22 mouse cellular contexts compared by ENCODE assay signal in genomic region chr11:22741998-22742626, GRCm38 (mm10).
DNase-seq lines count a peak whose midpoint lies in the region; ATAC-seq and TF ChIP-seq lines count a peak whose summit lies in the region.
"Had no signal": no experiment of that assay in that cellular context is flagged by ENCODE, and none has a peak within 500 bp of the region (broad histone marks: within the 10 kb centered on the region; RNA-seq: fewer than 3 reads in every experiment).

No protein-coding gene starts in this region.

- H3K4me3 ChIP-seq in kidney, embryonic 14.5 days (ENCODE audit: low read length): no peak overlapping the region
- H3K4me3 ChIP-seq in kidney, adult 2 months (ENCODE audit: insufficient read depth, low read depth, low read length): no peak overlapping the region
- no peak overlapping the region for H3K4me3 ChIP-seq in forebrain, embryonic 13.5 days
- H3K4me3 ChIP-seq in cerebellum, adult 2 months (replicated peaks; ENCODE audit: insufficient read depth, low read depth, low read length): no peak overlapping the region
- H3K4me3 ChIP-seq: embryonic facial prominence, embryonic 12.5 days; heart, embryonic 12.5 days; limb, embryonic 12.5 days; liver, embryonic 13.5 days; megakaryocyte, embryonic 14.5 days had no signal

- H3K4me2 ChIP-seq in kidney, embryonic 14.5 days (replicated peaks; ENCODE audit: low read depth, low read length): no peak overlapping the region
- no peak overlapping the region for H3K4me2 ChIP-seq in forebrain, embryonic 13.5 days
- H3K4me2 ChIP-seq: embryonic facial prominence, embryonic 12.5 days; heart, embryonic 12.5 days; limb, embryonic 12.5 days; liver, embryonic 13.5 days had no signal

- no peaks in the 10 kb centered on the region for H3K4me1 ChIP-seq in kidney, embryonic 14.5 days (ENCODE audit: control insufficient read depth, insufficient read depth, low read length)
- H3K4me1 ChIP-seq in kidney, adult 2 months (ENCODE audit: control insufficient read depth, insufficient read depth, low read length): no peaks in the 10 kb centered on the region
- H3K4me1 ChIP-seq in forebrain, embryonic 13.5 days: peaks cover 11% of the 10 kb centered on the region; the same call in 1 of the 2 replicates
- no peaks in the 10 kb centered on the region for H3K4me1 ChIP-seq in cerebellum, adult 2 months (ENCODE audit: control insufficient read depth, insufficient read depth, low read length)
- H3K4me1 ChIP-seq: embryonic facial prominence, embryonic 12.5 days; heart, embryonic 12.5 days; limb, embryonic 12.5 days; liver, embryonic 13.5 days had no signal

- WGBS in kidney, embryonic 14.5 days: 54% methylated on average over 7 of the region's 7 CpGs
- WGBS in kidney, adult 2 months: 86% methylated on average over 7 of the region's 7 CpGs
- 7% methylated on average over 7 of the region's 7 CpGs for WGBS in forebrain, embryonic 13.5 days
- 64% methylated on average over 7 of the region's 7 CpGs for WGBS in cerebellum, adult 2 months

- H3K27ac ChIP-seq in kidney, embryonic 14.5 days (ENCODE audit: low read depth, low read length): no peak overlapping the region
- H3K27ac ChIP-seq in kidney, adult 2 months (ENCODE audit: insufficient read depth, low read depth, low read length): no peak overlapping the region
- no peak overlapping the region for H3K27ac ChIP-seq in forebrain, embryonic 13.5 days
- H3K27ac ChIP-seq in cerebellum, adult 2 months (ENCODE audit: insufficient read depth, low read length): no peak overlapping the region
- H3K27ac ChIP-seq: embryonic facial prominence, embryonic 12.5 days; limb, embryonic 12.5 days; liver, embryonic 13.5 days; stomach, postnatal 0 days had no signal

- no peaks in the 10 kb centered on the region for H3K36me3 ChIP-seq in kidney, embryonic 14.5 days (ENCODE audit: control insufficient read depth, insufficient read depth, low read length)
- no peaks in the 10 kb centered on the region for H3K36me3 ChIP-seq in kidney, adult 2 months (ENCODE audit: control insufficient read depth, insufficient read depth, low read length)
- H3K36me3 ChIP-seq in forebrain, embryonic 13.5 days (ENCODE audit: poor library complexity, severe bottlenecking): no peaks in the 10 kb centered on the region
- H3K36me3 ChIP-seq: embryonic facial prominence, embryonic 12.5 days; heart, embryonic 12.5 days; limb, embryonic 12.5 days; liver, embryonic 13.5 days had no signal

- no peak for DNase-seq in kidney, adult 2 months
- peak; percentile 22 for DNase-seq in embryo, embryonic 11 days
- peak; percentile 44 for DNase-seq in retina, embryonic 14.5 days (ENCODE audit: low spot score)
- no peak for DNase-seq in frontal cortex, postnatal 36 days (ENCODE audit: low spot score in 2 of 2)
- DNase-seq in cerebellum, adult 2 months: no peak
- DNase-seq in frontal cortex, postnatal 14 days (ENCODE audit: low spot score in 2 of 2): no peak
- DNase-seq: cerebellum, adult 9-11 months; gastrocnemius, postnatal 14 days; kidney, postnatal 25 days; layer of hippocampus, adult 9-11 months; liver, embryonic 13.5 days; right cerebral cortex, postnatal 14 days; thymus, postnatal 14 days had no signal

- H3K9me3 ChIP-seq in kidney, embryonic 14.5 days (ENCODE audit: control insufficient read depth, low read length): peaks cover 3% of the 10 kb centered on the region; the same call in 1 of the 2 replicates
- no peaks in the 10 kb centered on the region; the same call in 1 of the 2 replicates for H3K9me3 ChIP-seq in forebrain, embryonic 13.5 days (replicated peaks)
- H3K9me3 ChIP-seq: embryonic facial prominence, embryonic 12.5 days; liver, embryonic 13.5 days had no signal

- ATAC-seq in kidney, embryonic 14.5 days (ENCODE audit: low FRiP score, low TSS enrichment): 0 out of 2 replicates have a peak, but pooled peaks have one; percentile 47
- ATAC-seq in forebrain, embryonic 13.5 days: peak; percentile 19; the same call in 1 of the 2 replicates
- ATAC-seq: hindbrain, embryonic 16.5 days; intestine, postnatal 0 days had no signal

- TF ChIP-seq POLR2A in kidney, adult 2 months (IDR thresholded peaks at IDR 0.05; ENCODE audit: low read depth, low read length): no peak
- TF ChIP-seq POLR2A in cerebellum, adult 2 months (IDR thresholded peaks at IDR 0.05; ENCODE audit: borderline replicate concordance, insufficient read depth, low read length): no peak

- H3K27me3 ChIP-seq in kidney, embryonic 14.5 days (ENCODE audit: control insufficient read depth, insufficient read depth, low read length): no peaks in the 10 kb centered on the region
- no peaks in the 10 kb centered on the region for H3K27me3 ChIP-seq in kidney, adult 2 months (replicated peaks; ENCODE audit: control insufficient read depth, insufficient read depth, low read length)
- H3K27me3 ChIP-seq in forebrain, embryonic 13.5 days: no peaks in the 10 kb centered on the region
- H3K27me3 ChIP-seq in cerebellum, adult 2 months (ENCODE audit: control insufficient read depth, insufficient read depth, low read length): no peaks in the 10 kb centered on the region; the same call in 1 of the 2 replicates
- H3K27me3 ChIP-seq: embryonic facial prominence, embryonic 12.5 days; heart, embryonic 12.5 days; limb, embryonic 12.5 days; liver, embryonic 13.5 days had no signal

- H3K9ac ChIP-seq in kidney, embryonic 14.5 days (ENCODE audit: low read depth, low read length): no peak overlapping the region
- no peak overlapping the region for H3K9ac ChIP-seq in forebrain, embryonic 13.5 days
- H3K9ac ChIP-seq: embryonic facial prominence, embryonic 12.5 days; heart, embryonic 12.5 days; limb, embryonic 12.5 days; liver, embryonic 13.5 days had no signal

- TF ChIP-seq CTCF in kidney, adult 2 months (conservative IDR thresholded peaks at IDR 0.05; ENCODE audit: insufficient read depth, insufficient read length, low read depth, low read length): no peak
- no peak for TF ChIP-seq CTCF in cerebellum, adult 2 months (IDR thresholded peaks at IDR 0.05; ENCODE audit: borderline replicate concordance, insufficient read depth, low read depth, low read length)

Comparison
In these comparisons a context has a peak if more than half of its experiments do, and no peak if none do; other contexts are left out.
1. DNase-seq: peak in embryo, embryonic 11 days (single experiment) and retina, embryonic 14.5 days (single experiment); none in kidney, adult 2 months (single experiment), frontal cortex, postnatal 36 days (0 of 2), cerebellum, adult 2 months (0 of 2) and frontal cortex, postnatal 14 days (0 of 2).